Mouse (Mus musculus) mouse trophoblast stem cell (cell line): ENCODE results near the gene Hsd3b6.
"Not testable (repeated sequence)": the region's sequence is repeated elsewhere in the genome, so short reads cannot be mapped to it uniquely, and the experiment has no call there.

Source experiments
- in situ Hi-C, 2 experiments: fragments of 300-500 bp; cut with MseI, MboI; formaldehyde crosslinking; loops; 2 replicates in 1 of 2; 3 replicates in 1 of 2; pipeline ENCODE4 v1.15.1; 2025

Hsd3b6 gene

GRCm38 (mm10) chr3:98814101-98814670 lies at the start of gene Hsd3b6:
TSS of gene Hsd3b6 (minus strand) at chr3:98814443.
- in situ Hi-C loops = no loop called here

GRCm38 (mm10) chr3:98862800-98863199 lies 48.6 kb upstream of the Hsd3b6 start:
- in situ Hi-C loops = no loop called here

GRCm38 (mm10) chr3:98859576-98859975 lies 45.3 kb upstream of the Hsd3b6 start, which contains the start of gene Hsd3b1:
TSS of gene Hsd3b1 (minus strand) at chr3:98859794.
- in situ Hi-C loops = no loop called here

GRCm38 (mm10) chr3:98858051-98858450 lies 43.8 kb upstream of the Hsd3b6 start:
- in situ Hi-C loops = no loop called here

GRCm38 (mm10) chr3:98856892-98857291 lies 42.6 kb upstream of the Hsd3b6 start:
- in situ Hi-C loops = no loop called here

- in situ Hi-C loops = no loop called here
Measured at GRCm38 (mm10) chr3:98855160-98855559, 40.9 kb upstream of the Hsd3b6 start.

GRCm38 (mm10) chr3:98853685-98854084 lies 39.4 kb upstream of the Hsd3b6 start:
- in situ Hi-C loops = no loop called here

GRCm38 (mm10) chr3:98853051-98853450 lies 38.8 kb upstream of the Hsd3b6 start:
- in situ Hi-C loops = no loop called here

GRCm38 (mm10) chr3:98852631-98853030 lies 38.4 kb upstream of the Hsd3b6 start:
- in situ Hi-C loops = no loop called here

GRCm38 (mm10) chr3:98851853-98852252 lies 37.6 kb upstream of the Hsd3b6 start:
- in situ Hi-C loops = no loop called here

- in situ Hi-C loops = no loop called here
Measured at GRCm38 (mm10) chr3:98850262-98850661, 36.0 kb upstream of the Hsd3b6 start.

GRCm38 (mm10) chr3:98848898-98849297 lies 34.7 kb upstream of the Hsd3b6 start:
- in situ Hi-C loops = no loop called here

- in situ Hi-C loops = not testable (repeated sequence)
Measured at GRCm38 (mm10) chr3:98812653-98813052, 1.6 kb downstream of the Hsd3b6 start.

- in situ Hi-C loops = not testable (repeated sequence)
Measured at GRCm38 (mm10) chr3:98805032-98805431, 9.2 kb downstream of the Hsd3b6 start.

- in situ Hi-C loops = no loop called here
Measured at GRCm38 (mm10) chr3:98786551-98786950, 27.7 kb downstream of the Hsd3b6 start.

GRCm38 (mm10) chr3:98782181-98782868 lies 31.9 kb downstream of the Hsd3b6 start:
- in situ Hi-C loops = no loop called here

- in situ Hi-C loops = no loop called here
Measured at GRCm38 (mm10) chr3:98780921-98781320, 33.3 kb downstream of the Hsd3b6 start.

GRCm38 (mm10) chr3:98764155-98764554 lies 50.1 kb downstream of the Hsd3b6 start:
- in situ Hi-C loops = no loop called here

GRCm38 (mm10) chr3:98756836-98757235 lies 57.4 kb downstream of the Hsd3b6 start:
- in situ Hi-C loops = no loop called here
